Mouse (Mus musculus): Measurements from ENCODE around the gene Igtp. TPM values are rescaled to one million over a fixed set of nuclear protein-coding genes. Genes with fewer than 3 reads are reported as not detected.
"Not testable (repeated sequence)": the region's sequence is repeated elsewhere in the genome, so short reads cannot be mapped to it uniquely, and the experiment has no call there.

The Igtp gene
- 1.6 and 2.1 TPM in 2 replicates for polyA plus RNA-seq (2014; fragmentation: Nextera tagmentation; extraction: Ambion mirVana)

- 0 out of 2 replicates have a peak within 1 kb of the TSS, but pooled peaks have one; percentile 40 for H3K9ac ChIP-seq (ENCODE audit: low read length)
- WGBS, result 10% methylated on average over 14 of the region's 15 CpGs
- H3K4me2 ChIP-seq (ENCODE audit: low read depth, severe bottlenecking), result peak within 1 kb of the TSS; percentile 54
- peak within 1 kb of the TSS; percentile 35 for H3K4me3 ChIP-seq (ENCODE audit: low read depth, low read length)
- H3K36me3 ChIP-seq (ENCODE audit: control insufficient read depth, insufficient read depth, low read length); H3K9me3 ChIP-seq (ENCODE audit: control insufficient read depth, low read length); H3K4me1 ChIP-seq (ENCODE audit: control insufficient read depth, insufficient read depth, low read length); H3K27ac ChIP-seq (replicated peaks; ENCODE audit: low read depth, low read length); H3K27me3 ChIP-seq (ENCODE audit: control insufficient read depth, insufficient read depth, low read length): not testable (repeated sequence)
- DNase-seq (ENCODE audit: low spot score), result peak; percentile 67
- ATAC-seq (ENCODE audit: insufficient number of reproducible peaks, low FRiP score, low TSS enrichment, low read depth), result 0 out of 2 replicates have a peak, but pooled peaks have one; percentile 62
Observed at GRCm38 (mm10) chr11:58199229-58200037, at the start of gene Igtp, which contains the start of gene Irgm2. Gene Igtp (plus strand): TSS chr11:58199556. Gene Irgm2 (plus strand): TSS chr11:58199618.

- Histone ChIP-seq H3K4me1 (ENCODE audit: control insufficient read depth, insufficient read depth, low read length) (no peaks in the 10 kb centered on the region), H3K27me3 (ENCODE audit: control insufficient read depth, insufficient read depth, low read length) (no peaks in the 10 kb centered on the region), H3K27ac (replicated peaks; ENCODE audit: low read depth, low read length) (no peak overlapping the region), H3K4me2 (ENCODE audit: low read depth, severe bottlenecking) (no peak overlapping the region), H3K4me3 (ENCODE audit: low read depth, low read length) (no peak overlapping the region), H3K36me3 (ENCODE audit: control insufficient read depth, insufficient read depth, low read length) (peaks cover 27% of the 10 kb centered on the region), H3K9ac (ENCODE audit: low read length) (no peak overlapping the region), H3K9me3 (ENCODE audit: control insufficient read depth, low read length) (no peaks in the 10 kb centered on the region)
- 91% methylated on average over 9 of the region's 9 CpGs for WGBS
- ATAC-seq (ENCODE audit: insufficient number of reproducible peaks, low FRiP score, low TSS enrichment, low read depth) (no peak), DNase-seq (ENCODE audit: low spot score) (no peak)
Observed at GRCm38 (mm10) chr11:58155458-58155857, 43.9 kb upstream of the Igtp start.

GRCm38 (mm10) chr11:58156871-58157270, 42.5 kb upstream of the Igtp start:
- Histone ChIP-seq H3K27me3 (ENCODE audit: control insufficient read depth, insufficient read depth, low read length) (no peaks in the 10 kb centered on the region), H3K36me3 (ENCODE audit: control insufficient read depth, insufficient read depth, low read length) (peaks cover 27% of the 10 kb centered on the region), H3K27ac (replicated peaks; ENCODE audit: low read depth, low read length) (no peak overlapping the region), H3K9me3 (ENCODE audit: control insufficient read depth, low read length) (no peaks in the 10 kb centered on the region), H3K4me1 (ENCODE audit: control insufficient read depth, insufficient read depth, low read length) (no peaks in the 10 kb centered on the region), H3K4me2 (ENCODE audit: low read depth, severe bottlenecking) (no peak overlapping the region), H3K9ac (ENCODE audit: low read length) (no peak overlapping the region), H3K4me3 (ENCODE audit: low read depth, low read length) (no peak overlapping the region)
- WGBS, result 83% methylated on average over 3 of the region's 3 CpGs
- ATAC-seq (ENCODE audit: insufficient number of reproducible peaks, low FRiP score, low TSS enrichment, low read depth), result no peak
- DNase-seq (ENCODE audit: low spot score), result no peak

- WGBS, result 97% methylated on average over 2 of the region's 2 CpGs
Observed at GRCm38 (mm10) chr11:58165072-58165471, 34.3 kb upstream of the Igtp start.

GRCm38 (mm10) chr11:58167822-58168166, 31.6 kb upstream of the Igtp start:
- ATAC-seq (ENCODE audit: insufficient number of reproducible peaks, low FRiP score, low TSS enrichment, low read depth) (0 out of 2 replicates have a peak, but pooled peaks have one; percentile 0), DNase-seq (ENCODE audit: low spot score) (no peak)
- H3K9ac ChIP-seq (ENCODE audit: low read length), result peak overlapping the region; percentile 81
- H3K4me2 ChIP-seq (ENCODE audit: low read depth, severe bottlenecking), result peak overlapping the region; percentile 74
- WGBS, result 0% methylated on average over 8 of the region's 8 CpGs
- H3K9me3 ChIP-seq (ENCODE audit: control insufficient read depth, low read length), result no peaks in the 10 kb centered on the region
- H3K4me1 ChIP-seq (ENCODE audit: control insufficient read depth, insufficient read depth, low read length), result peaks cover 7% of the 10 kb centered on the region; the same call in 1 of the 2 replicates
- H3K36me3 ChIP-seq (ENCODE audit: control insufficient read depth, insufficient read depth, low read length), result peaks cover 16% of the 10 kb centered on the region
- 0 out of 2 replicates have a peak overlapping the region, but pooled peaks have one; percentile 36 for H3K27ac ChIP-seq (replicated peaks; ENCODE audit: low read depth, low read length)
- H3K27me3 ChIP-seq (ENCODE audit: control insufficient read depth, insufficient read depth, low read length), result no peaks in the 10 kb centered on the region
- H3K4me3 ChIP-seq (ENCODE audit: low read depth, low read length), result peak overlapping the region; percentile 93

More at GRCm38 (mm10) chr11:58165072-58165471, 34.3 kb upstream of the Igtp start:
- no peak overlapping the region for H3K9ac ChIP-seq (ENCODE audit: low read length)
- H3K27ac ChIP-seq (replicated peaks; ENCODE audit: low read depth, low read length), result no peak overlapping the region
- no peak overlapping the region for H3K4me2 ChIP-seq (ENCODE audit: low read depth, severe bottlenecking)
- no peak for DNase-seq (ENCODE audit: low spot score)
- H3K4me1 ChIP-seq (ENCODE audit: control insufficient read depth, insufficient read depth, low read length), result 0 out of 2 replicates have a peak, but pooled peaks cover 5% of the 10 kb centered on the region
- no peak for ATAC-seq (ENCODE audit: insufficient number of reproducible peaks, low FRiP score, low TSS enrichment, low read depth)
- H3K4me3 ChIP-seq (ENCODE audit: low read depth, low read length), result no peak overlapping the region
- no peaks in the 10 kb centered on the region for H3K27me3 ChIP-seq (ENCODE audit: control insufficient read depth, insufficient read depth, low read length)
- H3K9me3 ChIP-seq (ENCODE audit: control insufficient read depth, low read length), result no peaks in the 10 kb centered on the region
- peaks cover 16% of the 10 kb centered on the region for H3K36me3 ChIP-seq (ENCODE audit: control insufficient read depth, insufficient read depth, low read length)

GRCm38 (mm10) chr11:58168167-58168915, 31.0 kb upstream of the Igtp start, which contains the start of gene Gemin5:
Gene Gemin5 (minus strand): TSS chr11:58168539.
- peak within 1 kb of the TSS; percentile 74 for H3K4me2 ChIP-seq (ENCODE audit: low read depth, severe bottlenecking)
- peaks cover 16% of the 10 kb centered on the region for H3K36me3 ChIP-seq (ENCODE audit: control insufficient read depth, insufficient read depth, low read length)
- H3K9me3 ChIP-seq (ENCODE audit: control insufficient read depth, low read length), result no peaks in the 10 kb centered on the region
- peak; percentile 89 for DNase-seq (ENCODE audit: low spot score)
- H3K4me1 ChIP-seq (ENCODE audit: control insufficient read depth, insufficient read depth, low read length), result peaks cover 7% of the 10 kb centered on the region; the same call in 1 of the 2 replicates
- 0 out of 2 replicates have a peak within 1 kb of the TSS, but pooled peaks have one; percentile 36 for H3K27ac ChIP-seq (replicated peaks; ENCODE audit: low read depth, low read length)
- peak within 1 kb of the TSS; percentile 93 for H3K4me3 ChIP-seq (ENCODE audit: low read depth, low read length)
- peak within 1 kb of the TSS; percentile 81 for H3K9ac ChIP-seq (ENCODE audit: low read length)
- ATAC-seq (ENCODE audit: insufficient number of reproducible peaks, low FRiP score, low TSS enrichment, low read depth), result peak; percentile 76
- WGBS, result 1% methylated on average over 70 of the region's 71 CpGs
- no peaks in the 10 kb centered on the region for H3K27me3 ChIP-seq (ENCODE audit: control insufficient read depth, insufficient read depth, low read length)

- peaks cover 7% of the 10 kb centered on the region; the same call in 1 of the 2 replicates for H3K4me1 ChIP-seq (ENCODE audit: control insufficient read depth, insufficient read depth, low read length)
- no peaks in the 10 kb centered on the region for H3K27me3 ChIP-seq (ENCODE audit: control insufficient read depth, insufficient read depth, low read length)
- ATAC-seq (ENCODE audit: insufficient number of reproducible peaks, low FRiP score, low TSS enrichment, low read depth), result no peak
- H3K27ac ChIP-seq (replicated peaks; ENCODE audit: low read depth, low read length), result no peak overlapping the region
- no peak overlapping the region for H3K4me2 ChIP-seq (ENCODE audit: low read depth, severe bottlenecking)
- H3K36me3 ChIP-seq (ENCODE audit: control insufficient read depth, insufficient read depth, low read length), result peaks cover 22% of the 10 kb centered on the region
- no peaks in the 10 kb centered on the region for H3K9me3 ChIP-seq (ENCODE audit: control insufficient read depth, low read length)
- no peak for DNase-seq (ENCODE audit: low spot score)
- no peak overlapping the region for H3K9ac ChIP-seq (ENCODE audit: low read length)
- WGBS, result 88% methylated on average over 4 of the region's 4 CpGs
- H3K4me3 ChIP-seq (ENCODE audit: low read depth, low read length), result no peak overlapping the region
Observed at GRCm38 (mm10) chr11:58169666-58170065, 29.7 kb upstream of the Igtp start.

GRCm38 (mm10) chr11:58171459-58172091, 27.8 kb upstream of the Igtp start, which contains the start of gene Mrpl22:
Gene Mrpl22 (plus strand): TSS chr11:58171661.
- Histone ChIP-seq H3K9me3 (ENCODE audit: control insufficient read depth, low read length) (no peaks in the 10 kb centered on the region), H3K9ac (ENCODE audit: low read length) (peak within 1 kb of the TSS; percentile 72), H3K4me1 (ENCODE audit: control insufficient read depth, insufficient read depth, low read length) (peaks cover 7% of the 10 kb centered on the region; the same call in 1 of the 2 replicates), H3K27ac (replicated peaks; ENCODE audit: low read depth, low read length) (no peak within 1 kb of the TSS), H3K27me3 (ENCODE audit: control insufficient read depth, insufficient read depth, low read length) (no peaks in the 10 kb centered on the region), H3K4me2 (ENCODE audit: low read depth, severe bottlenecking) (peak within 1 kb of the TSS; percentile 80), H3K4me3 (ENCODE audit: low read depth, low read length) (peak within 1 kb of the TSS; percentile 60), H3K36me3 (ENCODE audit: control insufficient read depth, insufficient read depth, low read length) (peaks cover 14% of the 10 kb centered on the region)
- peak; percentile 99 for DNase-seq (ENCODE audit: low spot score)
- peak; percentile 78 for ATAC-seq (ENCODE audit: insufficient number of reproducible peaks, low FRiP score, low TSS enrichment, low read depth)
- WGBS, result under 1% methylated on average over 34 of the region's 34 CpGs
